Mouse (Mus musculus): ENCODE data around the gene Thtpa. TPM values are rescaled to one million over a fixed set of nuclear protein-coding genes. Genes with fewer than 3 reads are reported as not detected.

Gene Thtpa
- total and polyA plus RNA-seq, 3 experiments, result 9.0 to 13.2 TPM; not detected in 1

- no peak for TF ChIP-seq USF1 (IDR thresholded peaks at IDR 0.05; ENCODE audit: low read depth, low read length)
- no peak for TF ChIP-seq ETS1 (IDR thresholded peaks at IDR 0.05; ENCODE audit: low read depth, low read length)
- TF ChIP-seq POLR2AphosphoS5 (IDR thresholded peaks at IDR 0.05; ENCODE audit: borderline replicate concordance, low read depth, low read length), result no peak
- TF ChIP-seq GATA1 (IDR thresholded peaks at IDR 0.05; ENCODE audit: low read depth, low read length), result no peak
- no peak for TF ChIP-seq TCF12 (IDR thresholded peaks at IDR 0.05; ENCODE audit: low read depth, low read length)
- no peak for TF ChIP-seq MAZ (IDR thresholded peaks at IDR 0.05; ENCODE audit: low read depth, low read length)
- TF ChIP-seq ZKSCAN1 (IDR thresholded peaks at IDR 0.05; ENCODE audit: low read depth, low read length), result no peak
- TF ChIP-seq POLR2A (IDR thresholded peaks at IDR 0.05; ENCODE audit: control insufficient read depth in 1 of 2, insufficient read depth in 1 of 2, low read depth in 1 of 2, low read length in 2 of 2, poor library complexity in 1 of 2), result no peak
- TF ChIP-seq ZC3H11A (IDR thresholded peaks at IDR 0.05; ENCODE audit: low read depth, low read length), result no peak
- TF ChIP-seq SMC3 (IDR thresholded peaks at IDR 0.05; ENCODE audit: low read depth, low read length), result no peak
- no peak for TF ChIP-seq MYC (IDR thresholded peaks at IDR 0.05; ENCODE audit: low read depth, low read length)
- no peak for TF ChIP-seq TAL1 (IDR thresholded peaks at IDR 0.05; ENCODE audit: low read length)
- Histone ChIP-seq H3K4me1 (ENCODE audit: control insufficient read depth in 1 of 2, insufficient read depth in 2 of 2, low read length in 2 of 2) (peaks cover under 1 to 2% of the 10 kb centered on the region in 2 experiments; a peak in 2 of 4 replicates), H3K27ac (ENCODE audit: control insufficient read depth, low read depth, low read length) (no peak overlapping the region), H3K79me2 (ENCODE audit: control insufficient read depth, insufficient read depth, low read length, poor library complexity) (no peaks in the 10 kb centered on the region), H3K9me3 (replicated peaks; ENCODE audit: insufficient read depth, low read length) (no peaks in the 10 kb centered on the region), H3K4me3 (ENCODE audit: control insufficient read depth in 1 of 2, insufficient read depth in 1 of 2, low read depth in 2 of 2, low read length in 2 of 2) (no peak overlapping the region), H3K27me3 (ENCODE audit: control insufficient read depth in 1 of 2, insufficient read depth in 2 of 2, low read length in 2 of 2) (peaks cover 2 to 5% of the 10 kb centered on the region in 2 experiments; a peak in 3 of 4 replicates), H3K9ac (ENCODE audit: control insufficient read depth, low read depth, low read length, poor library complexity, severe bottlenecking) (no peak overlapping the region), H3K36me3 (ENCODE audit: control insufficient read depth in 1 of 2, insufficient read depth in 2 of 2, low read length in 2 of 2) (no peaks in the 10 kb centered on the region; a peak in 1 of 4 replicates)
- DNase-seq (ENCODE audit: low read depth, low spot score), result no peak
Observed at GRCm38 (mm10) chr14:55111720-55112119, 17.1 kb downstream of the Thtpa start.

- H3K9ac ChIP-seq (ENCODE audit: control insufficient read depth, low read depth, low read length, poor library complexity, severe bottlenecking), result no peak overlapping the region
- TF ChIP-seq UBTF (IDR thresholded peaks at IDR 0.05; ENCODE audit: borderline replicate concordance, insufficient read depth, low read depth, low read length) (no peak), NRF1 (IDR thresholded peaks at IDR 0.05; ENCODE audit: insufficient read depth, low read depth, low read length, poor library complexity, severe bottlenecking) (no peak), MXI1 (IDR thresholded peaks at IDR 0.05; ENCODE audit: low read depth, low read length) (no peak), TAL1 (IDR thresholded peaks at IDR 0.05; ENCODE audit: low read length) (no peak), POLR2A (IDR thresholded peaks at IDR 0.05; ENCODE audit: control insufficient read depth in 1 of 2, insufficient read depth in 1 of 2, low read depth in 1 of 2, low read length in 2 of 2, poor library complexity in 1 of 2) (no peak), JUND (IDR thresholded peaks at IDR 0.05; ENCODE audit: low read depth, low read length) (no peak), MAX (IDR thresholded peaks at IDR 0.05; ENCODE audit: low read length) (no peak), RAD21 (IDR thresholded peaks at IDR 0.05; ENCODE audit: low read depth, low read length) (no peak), ELF1 (IDR thresholded peaks at IDR 0.05; ENCODE audit: low read depth, low read length) (no peak), MAFK (IDR thresholded peaks at IDR 0.05; ENCODE audit: borderline replicate concordance, low read depth, low read length) (no peak), E2F4 (IDR thresholded peaks at IDR 0.05; ENCODE audit: borderline replicate concordance, low read depth, low read length) (no peak), GATA1 (IDR thresholded peaks at IDR 0.05; ENCODE audit: low read depth, low read length) (no peak)
- no peaks in the 10 kb centered on the region for H3K4me1 ChIP-seq (ENCODE audit: control insufficient read depth in 1 of 2, insufficient read depth in 2 of 2, low read length in 2 of 2)
Observed at GRCm38 (mm10) chr14:55113351-55113974, 18.9 kb downstream of the Thtpa start.

More at GRCm38 (mm10) chr14:55113351-55113974, 18.9 kb downstream of the Thtpa start:
- H3K9me3 ChIP-seq (replicated peaks; ENCODE audit: insufficient read depth, low read length), result no peaks in the 10 kb centered on the region
- H3K36me3 ChIP-seq (ENCODE audit: control insufficient read depth in 1 of 2, insufficient read depth in 2 of 2, low read length in 2 of 2), result no peaks in the 10 kb centered on the region
- H3K79me2 ChIP-seq (ENCODE audit: control insufficient read depth, insufficient read depth, low read length, poor library complexity), result no peaks in the 10 kb centered on the region
- DNase-seq (ENCODE audit: low read depth, low spot score), result no peak
- no peak overlapping the region for H3K27ac ChIP-seq (ENCODE audit: control insufficient read depth, low read depth, low read length)
- no peak overlapping the region for H3K4me3 ChIP-seq (ENCODE audit: control insufficient read depth in 1 of 2, insufficient read depth in 1 of 2, low read depth in 2 of 2, low read length in 2 of 2)
- H3K27me3 ChIP-seq (ENCODE audit: control insufficient read depth in 1 of 2, insufficient read depth in 2 of 2, low read length in 2 of 2), result peaks cover 2 to 5% of the 10 kb centered on the region in 2 experiments; a peak in 3 of 4 replicates

Measured in MEL (cell line).